Mouse (Mus musculus) urinary bladder, postnatal 36 days (tissue): ENCODE results near the gene B3galt1.

Experiments
- DNase-seq, 2 experiments: peaks; one replicate each; pipeline ENCODE4 v3.0.0; 2022; ENCODE audit warnings: low spot score in 2 of 2, mixed read lengths in 1 of 2

Gene B3galt1

GRCm38 (mm10) chr2:67931994-67932393 lies 366.3 kb downstream of the B3galt1 start:
- DNase-seq: no peak

- no peak for DNase-seq
Measured at GRCm38 (mm10) chr2:67948408-67948807, 382.7 kb downstream of the B3galt1 start.

DNA sequence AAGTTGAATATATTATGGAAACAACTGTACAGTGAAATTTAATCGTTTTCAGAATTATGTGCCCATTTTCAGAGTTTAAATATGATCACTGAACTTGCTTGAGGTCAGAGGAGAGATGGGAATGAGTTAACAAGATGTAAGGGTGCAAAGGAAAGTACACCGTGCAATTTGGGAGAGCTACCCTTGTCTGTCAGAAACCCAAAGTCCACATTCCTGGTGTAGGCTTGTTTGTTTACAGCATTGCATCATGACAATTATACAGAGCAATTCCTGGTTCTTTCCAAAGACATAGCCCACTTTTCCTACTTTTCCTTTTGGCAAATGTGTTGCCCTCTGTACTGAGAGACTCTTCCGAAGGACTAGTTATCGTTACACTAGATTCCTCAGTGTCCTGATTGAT lies 390.5 kb downstream of the B3galt1 start:
- DNase-seq: no peak

- DNase-seq: no peak
Measured at GRCm38 (mm10) chr2:67957561-67957960, 391.9 kb downstream of the B3galt1 start.

DNA sequence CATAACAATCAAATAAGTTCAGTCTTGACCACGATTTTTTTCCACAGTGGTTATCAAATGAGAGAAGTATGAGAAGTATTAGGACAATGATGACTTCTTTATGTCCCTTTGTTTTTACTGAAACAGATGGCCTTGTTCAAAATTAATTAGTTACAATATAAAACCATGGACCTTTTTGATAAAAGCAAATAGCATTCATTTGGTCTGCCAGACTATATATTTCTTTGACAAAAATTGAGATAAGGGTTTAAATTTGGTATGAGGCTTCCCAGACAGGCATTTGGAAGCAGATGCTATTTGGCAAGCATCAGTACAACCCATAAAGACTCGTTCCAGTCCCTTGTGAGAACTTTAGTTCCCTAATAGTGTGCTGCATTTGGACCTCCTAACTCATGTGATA lies 395.0 kb downstream of the B3galt1 start:
- DNase-seq: no peak

DNA sequence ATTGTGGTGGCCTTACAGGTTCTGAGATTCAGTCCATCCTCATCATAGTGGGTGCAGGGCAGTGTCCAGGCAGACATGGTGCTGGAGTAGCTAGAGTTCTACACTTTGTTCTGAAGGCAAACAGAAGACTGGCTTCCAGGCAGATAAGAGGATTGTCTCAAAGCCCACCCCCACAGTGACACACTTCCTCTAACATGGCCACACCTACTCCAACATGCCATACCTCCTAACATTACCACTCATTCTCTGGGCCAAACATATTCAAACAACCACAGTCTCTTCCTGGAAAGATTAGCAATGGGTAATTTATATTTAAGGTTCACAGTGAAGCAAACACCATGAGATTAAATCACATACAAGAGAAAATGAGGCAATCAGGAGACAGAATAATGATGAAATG lies 403.1 kb downstream of the B3galt1 start:
- no peak for DNase-seq

GRCm38 (mm10) chr2:67971091-67971490 lies 405.4 kb downstream of the B3galt1 start:
- DNase-seq: no peak

DNA sequence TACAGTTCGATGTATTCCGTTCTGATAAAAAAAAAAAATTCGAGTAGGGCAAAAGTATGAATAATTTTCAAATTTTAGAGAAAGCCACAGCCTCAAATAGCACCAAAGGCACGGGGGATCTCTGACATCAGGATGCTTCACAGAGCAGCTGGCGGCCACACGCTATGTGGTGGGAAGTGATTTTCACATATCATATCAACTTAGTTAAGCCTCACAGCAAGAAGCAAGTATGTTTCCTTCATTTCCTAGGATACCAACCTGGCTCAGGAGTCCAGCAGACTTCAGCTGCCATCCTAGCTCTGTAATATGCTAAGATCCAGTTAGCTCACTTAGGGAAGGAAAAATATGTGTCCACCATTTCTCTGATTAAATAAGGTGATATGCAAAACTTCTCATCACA lies 405.9 kb downstream of the B3galt1 start:
- DNase-seq: no peak

DNA sequence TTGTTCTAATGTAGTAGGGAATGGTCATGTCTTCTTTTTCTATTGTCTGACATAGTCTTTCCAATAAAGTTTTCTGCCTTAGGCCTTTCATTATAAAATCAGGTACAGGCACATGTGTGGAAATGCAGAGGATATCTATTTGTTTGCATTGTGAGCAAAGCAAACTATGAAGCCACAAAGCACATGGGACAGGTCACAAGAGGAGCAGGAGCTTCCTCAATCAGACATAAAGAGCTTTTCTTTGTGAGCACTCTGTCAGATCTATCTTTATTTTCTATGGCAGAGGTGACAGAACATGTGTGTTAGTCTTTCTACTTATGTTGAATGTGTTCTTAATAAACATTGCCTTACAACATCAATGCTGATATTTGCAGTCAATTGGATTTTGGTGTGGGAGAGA lies 410.1 kb downstream of the B3galt1 start:
- DNase-seq: no peak

GRCm38 (mm10) chr2:67976488-67976887 lies 410.8 kb downstream of the B3galt1 start:
- no peak for DNase-seq

GRCm38 (mm10) chr2:67977620-67978262 lies 412.1 kb downstream of the B3galt1 start:
- no peak for DNase-seq

DNA sequence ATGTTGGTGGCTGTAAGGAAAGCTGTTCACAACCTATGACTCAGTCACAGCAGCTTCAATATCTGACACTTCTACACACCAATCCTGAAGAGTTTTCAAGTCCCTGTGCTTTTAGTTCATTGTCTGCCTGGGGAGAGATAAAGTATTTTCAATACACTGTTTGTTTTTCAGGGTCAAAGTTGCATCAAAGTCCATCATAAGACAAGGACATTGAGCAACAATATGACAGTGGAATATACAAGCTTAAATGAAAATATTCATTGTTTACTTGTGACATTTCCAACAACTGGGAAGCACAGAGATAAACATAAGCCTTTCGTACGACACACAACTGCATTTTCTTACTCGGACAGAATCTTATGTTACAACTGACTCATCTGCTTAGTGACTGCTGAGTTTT lies 417.9 kb downstream of the B3galt1 start:
- DNase-seq: no peak

DNA sequence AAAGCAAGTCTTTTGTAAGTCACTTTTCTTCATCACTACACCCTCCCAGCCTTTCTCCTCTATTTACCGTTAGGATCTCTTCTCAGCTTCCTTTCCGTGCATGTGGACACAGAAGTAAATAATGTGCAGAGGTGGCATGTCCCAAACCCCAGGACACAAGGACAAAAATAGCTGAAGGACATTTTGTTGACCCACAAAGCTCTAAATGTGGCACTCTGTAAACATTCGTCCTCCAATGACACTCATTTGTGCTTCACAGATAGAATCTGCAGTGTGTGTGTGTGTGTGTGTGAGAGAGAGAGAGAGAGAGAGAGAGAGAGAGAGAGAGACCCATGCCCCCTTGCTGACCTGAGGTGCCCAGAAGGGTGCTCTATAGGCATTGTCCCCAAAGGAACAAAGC lies 419.5 kb downstream of the B3galt1 start:
- no peak for DNase-seq

DNA sequence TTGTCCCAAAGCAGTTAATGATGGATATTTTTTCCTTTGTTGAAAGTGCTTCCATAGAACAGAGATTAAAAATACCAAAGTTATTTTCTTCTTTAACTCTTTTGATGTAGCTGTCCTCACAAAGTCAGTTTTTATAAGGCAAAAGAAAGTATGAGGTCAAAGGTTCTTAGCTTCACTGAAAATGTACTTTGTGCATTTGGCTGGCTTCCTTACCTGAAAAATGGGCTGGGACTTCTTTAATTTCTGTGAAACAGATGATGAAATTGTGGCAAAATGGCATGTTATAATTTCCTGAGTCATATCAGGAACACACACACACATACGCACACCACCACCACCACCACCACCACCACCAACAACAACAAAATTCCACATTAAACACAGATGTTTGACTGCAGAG lies 427.8 kb downstream of the B3galt1 start:
- DNase-seq: no peak

- DNase-seq: no peak
Measured at GRCm38 (mm10) chr2:68003091-68003490, 437.4 kb downstream of the B3galt1 start.

- DNase-seq: no peak
Measured at GRCm38 (mm10) chr2:68005210-68005609, 439.5 kb downstream of the B3galt1 start.

GRCm38 (mm10) chr2:68005711-68006110 lies 440.0 kb downstream of the B3galt1 start:
- no peak for DNase-seq

GRCm38 (mm10) chr2:68011336-68011735 lies 445.7 kb downstream of the B3galt1 start:
- DNase-seq: no peak

GRCm38 (mm10) chr2:68020251-68020680 lies 454.6 kb downstream of the B3galt1 start:
- no peak for DNase-seq

DNA sequence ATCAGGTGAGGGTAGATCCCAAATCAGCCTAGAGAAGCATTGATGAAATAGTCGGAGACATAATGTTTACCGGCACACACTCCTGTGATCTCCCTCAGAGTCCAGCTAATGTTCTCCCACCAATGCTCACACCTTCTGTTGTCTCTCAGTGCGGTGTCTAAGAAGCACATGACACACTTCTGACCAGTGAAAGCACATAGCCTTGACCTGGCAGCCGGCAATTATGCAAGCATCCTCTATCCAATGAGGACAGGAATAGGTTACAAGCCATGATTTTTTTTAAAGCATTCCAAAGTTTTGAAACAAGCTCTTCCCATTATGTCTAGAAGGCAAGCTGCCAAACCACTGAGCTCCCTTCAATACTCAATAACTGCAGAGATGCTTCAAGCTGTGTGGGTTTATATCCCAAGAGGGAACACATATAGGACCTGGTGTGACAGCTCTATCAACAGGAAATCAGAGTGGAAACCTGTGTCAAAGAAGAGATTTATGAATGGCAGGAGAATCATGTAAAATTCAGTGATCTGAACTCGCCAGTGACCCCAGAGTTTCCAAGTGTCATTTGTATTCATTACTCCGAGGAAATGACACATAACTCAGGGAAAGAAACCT lies 456.0 kb downstream of the B3galt1 start:
- DNase-seq: no peak

DNA sequence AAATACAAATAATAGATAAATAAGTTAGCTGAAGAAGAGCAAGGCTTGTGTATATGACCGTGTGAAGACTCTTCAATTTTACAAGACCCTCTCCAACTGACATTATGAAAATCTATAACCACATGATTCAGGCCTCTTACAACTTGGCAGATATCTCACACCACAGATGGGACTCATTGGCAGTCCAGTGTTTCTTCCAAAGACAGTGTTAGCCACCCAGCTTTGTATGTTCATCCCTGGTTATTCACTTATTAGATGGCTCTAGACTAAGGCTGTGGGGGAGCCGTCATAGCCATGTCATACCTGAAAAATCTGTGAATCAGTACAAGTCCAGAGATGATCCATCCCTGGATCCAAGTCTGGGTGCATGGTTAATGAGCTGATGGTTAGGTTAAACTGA lies 463.1 kb downstream of the B3galt1 start:
- DNase-seq: no peak

GRCm38 (mm10) chr2:68034711-68035110 lies 469.0 kb downstream of the B3galt1 start:
- DNase-seq: no peak

- DNase-seq: no peak
Measured at GRCm38 (mm10) chr2:68040752-68041151, 475.1 kb downstream of the B3galt1 start.

- peak; percentile 8 to 13 for DNase-seq
Measured at GRCm38 (mm10) chr2:68052481-68052880, 486.8 kb downstream of the B3galt1 start.
